Mouse (Mus musculus): ENCODE results near the gene Foxk1. TPM values are rescaled to one million over a fixed set of nuclear protein-coding genes. Genes with fewer than 3 reads are reported as not detected.

The Foxk1 gene
- total and polyA plus RNA-seq, 2 experiments from 2014 or later: 7.1 to 30.0 TPM

DNA sequence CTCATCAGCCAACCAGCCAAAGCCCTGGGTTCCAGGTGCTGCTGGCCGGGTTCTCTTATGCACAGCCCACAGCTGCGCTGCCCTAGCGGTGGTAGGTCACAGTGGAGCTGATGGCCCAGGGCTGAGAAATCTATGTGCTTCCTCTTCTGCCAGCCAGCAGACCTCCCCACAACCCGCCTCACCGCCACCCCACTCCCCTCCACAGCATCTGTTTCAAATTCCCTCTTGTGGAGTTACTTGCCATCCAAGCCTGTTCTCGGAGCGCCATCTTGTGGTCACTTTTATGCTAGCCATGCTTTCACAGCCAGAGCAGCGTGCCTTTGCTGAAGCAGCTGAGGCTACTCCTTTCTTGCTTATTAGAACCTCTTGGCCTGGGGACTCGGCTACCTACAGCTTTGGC, 46.8 kb downstream of the Foxk1 start:
- Histone ChIP-seq H3K36me3 (ENCODE audit: insufficient read depth, low read length) (peaks cover 19% of the 10 kb centered on the region), H3K9me3 (ENCODE audit: low read length) (no peaks in the 10 kb centered on the region), H3K4me1 (ENCODE audit: insufficient read depth, low read length) (no peaks in the 10 kb centered on the region; the same call in 1 of the 2 replicates), H3K4me2 (ENCODE audit: low read depth, low read length, poor library complexity, severe bottlenecking) (no peak overlapping the region), H3K9ac (replicated peaks; ENCODE audit: low read length, poor library complexity, severe bottlenecking) (0 out of 2 replicates have a peak overlapping the region, but pooled peaks have one; percentile 24), H3K27me3 (ENCODE audit: insufficient read depth, low read length) (no peaks in the 10 kb centered on the region), H3K4me3 (ENCODE audit: low read depth, low read length) (no peak overlapping the region), H3K27ac (ENCODE audit: low read depth, low read length) (no peak overlapping the region)
- DNase-seq (ENCODE audit: low spot score): peak; percentile 93
- 6% methylated on average over 9 of the region's 9 CpGs for WGBS
- ATAC-seq (ENCODE audit: low FRiP score): peak; percentile 72
- TF ChIP-seq CTCF (IDR thresholded peaks at IDR 0.05): peak; percentile 99

DNA sequence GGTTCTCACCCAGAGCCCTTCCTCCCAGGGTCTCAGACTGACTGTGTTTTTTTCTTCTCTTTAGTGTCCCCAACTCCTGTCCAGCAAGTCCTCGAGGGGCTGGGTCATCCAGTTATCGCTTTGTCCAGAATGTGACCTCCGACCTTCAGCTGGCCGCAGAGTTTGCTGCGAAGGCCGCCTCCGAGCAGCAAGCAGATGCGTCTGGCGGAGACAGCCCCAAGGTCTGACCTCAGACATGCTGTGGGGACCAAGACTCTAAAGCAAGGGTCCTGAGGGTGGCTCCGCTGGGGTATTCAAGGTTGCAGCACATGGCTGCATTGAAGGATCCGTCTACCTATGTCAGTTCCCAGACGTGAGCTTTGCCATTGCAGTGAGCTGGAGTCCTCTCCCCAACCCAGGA, 47.3 kb downstream of the Foxk1 start:
- no peak overlapping the region for H3K4me2 ChIP-seq (ENCODE audit: low read depth, low read length, poor library complexity, severe bottlenecking)
- WGBS: 84% methylated on average over 12 of the region's 12 CpGs
- H3K27me3 ChIP-seq (ENCODE audit: insufficient read depth, low read length): no peaks in the 10 kb centered on the region
- no peaks in the 10 kb centered on the region; the same call in 1 of the 2 replicates for H3K4me1 ChIP-seq (ENCODE audit: insufficient read depth, low read length)
- no peaks in the 10 kb centered on the region for H3K9me3 ChIP-seq (ENCODE audit: low read length)
- ATAC-seq (ENCODE audit: low FRiP score) (no peak), DNase-seq (ENCODE audit: low spot score) (no peak)
- peaks cover 25% of the 10 kb centered on the region for H3K36me3 ChIP-seq (ENCODE audit: insufficient read depth, low read length)
- H3K9ac ChIP-seq (replicated peaks; ENCODE audit: low read length, poor library complexity, severe bottlenecking): no peak overlapping the region
- no peak overlapping the region for H3K4me3 ChIP-seq (ENCODE audit: low read depth, low read length)
- no peak overlapping the region for H3K27ac ChIP-seq (ENCODE audit: low read depth, low read length)
- TF ChIP-seq CTCF (IDR thresholded peaks at IDR 0.05): no peak

DNA sequence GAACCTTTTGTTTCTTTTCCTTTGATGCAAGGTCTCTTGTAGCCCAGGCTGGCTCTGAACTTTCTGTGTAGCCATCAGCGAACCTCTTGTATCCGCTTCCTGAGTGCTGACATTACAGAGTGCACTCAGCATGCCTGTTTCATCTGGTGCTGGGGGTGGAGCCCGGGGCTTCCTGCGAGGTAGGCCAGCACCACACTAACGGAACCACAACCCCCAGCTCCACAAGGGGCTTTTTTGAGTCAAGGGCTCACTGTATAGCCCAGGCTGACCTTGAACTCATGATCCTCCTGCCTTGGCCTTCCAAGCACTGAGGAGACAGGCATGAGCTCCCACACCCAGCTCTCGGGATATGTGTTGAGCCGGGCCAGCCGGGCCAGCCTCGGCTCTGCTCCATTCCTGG, 49.5 kb downstream of the Foxk1 start:
- DNase-seq (ENCODE audit: low spot score): no peak
- H3K27me3 ChIP-seq (ENCODE audit: insufficient read depth, low read length): no peaks in the 10 kb centered on the region
- ATAC-seq (ENCODE audit: low FRiP score): no peak
- H3K36me3 ChIP-seq (ENCODE audit: insufficient read depth, low read length): peaks cover 38% of the 10 kb centered on the region
- TF ChIP-seq CTCF (IDR thresholded peaks at IDR 0.05): no peak
- H3K4me2 ChIP-seq (ENCODE audit: low read depth, low read length, poor library complexity, severe bottlenecking): no peak overlapping the region
- no peak overlapping the region for H3K9ac ChIP-seq (replicated peaks; ENCODE audit: low read length, poor library complexity, severe bottlenecking)
- 91% methylated on average over 9 of the region's 9 CpGs for WGBS
- no peaks in the 10 kb centered on the region for H3K4me1 ChIP-seq (ENCODE audit: insufficient read depth, low read length)
- no peak overlapping the region for H3K4me3 ChIP-seq (ENCODE audit: low read depth, low read length)
- no peak overlapping the region for H3K27ac ChIP-seq (ENCODE audit: low read depth, low read length)
- no peaks in the 10 kb centered on the region for H3K9me3 ChIP-seq (ENCODE audit: low read length)

DNA sequence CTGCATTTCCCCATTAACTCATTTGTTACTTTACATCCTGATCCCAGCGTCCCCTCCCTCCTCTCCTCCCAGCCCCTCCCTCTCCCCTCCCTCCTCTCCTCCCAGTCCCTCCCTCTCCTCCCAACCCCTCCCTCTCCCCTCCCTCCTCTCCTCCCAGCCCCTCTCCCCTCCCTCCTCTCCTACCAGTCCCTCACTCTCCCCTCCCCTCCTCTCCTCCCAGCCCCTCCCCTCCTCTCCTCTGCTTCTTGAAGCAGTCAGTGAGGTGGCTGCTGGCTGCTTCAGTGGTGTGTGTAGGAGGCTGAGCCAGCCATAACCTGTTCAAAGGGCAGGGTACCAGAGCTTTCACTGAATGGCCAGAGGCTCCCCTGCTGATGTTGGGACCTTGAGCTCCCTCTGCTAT, 50.5 kb downstream of the Foxk1 start:
- 30% methylated on average over 1 of the region's 1 CpGs for WGBS
- Histone ChIP-seq H3K36me3 (ENCODE audit: insufficient read depth, low read length) (peaks cover 46% of the 10 kb centered on the region), H3K27ac (ENCODE audit: low read depth, low read length) (no peak overlapping the region), H3K9ac (replicated peaks; ENCODE audit: low read length, poor library complexity, severe bottlenecking) (no peak overlapping the region), H3K4me1 (ENCODE audit: insufficient read depth, low read length) (no peaks in the 10 kb centered on the region), H3K4me2 (ENCODE audit: low read depth, low read length, poor library complexity, severe bottlenecking) (no peak overlapping the region), H3K4me3 (ENCODE audit: low read depth, low read length) (no peak overlapping the region), H3K27me3 (ENCODE audit: insufficient read depth, low read length) (no peaks in the 10 kb centered on the region), H3K9me3 (ENCODE audit: low read length) (no peaks in the 10 kb centered on the region)
- TF ChIP-seq CTCF (IDR thresholded peaks at IDR 0.05): no peak
- no peak for ATAC-seq (ENCODE audit: low FRiP score)
- peak; percentile 30 for DNase-seq (ENCODE audit: low spot score)

- no peak for TF ChIP-seq CTCF (IDR thresholded peaks at IDR 0.05)
- H3K4me3 ChIP-seq (ENCODE audit: low read depth, low read length): no peak overlapping the region
- H3K9ac ChIP-seq (replicated peaks; ENCODE audit: low read length, poor library complexity, severe bottlenecking): no peak overlapping the region
- no peak overlapping the region for H3K27ac ChIP-seq (ENCODE audit: low read depth, low read length)
- DNase-seq (ENCODE audit: low spot score): no peak
- H3K9me3 ChIP-seq (ENCODE audit: low read length): no peaks in the 10 kb centered on the region
- H3K27me3 ChIP-seq (ENCODE audit: insufficient read depth, low read length): no peaks in the 10 kb centered on the region
- ATAC-seq (ENCODE audit: low FRiP score): no peak
- WGBS: 96% methylated on average over 13 of the region's 13 CpGs
- no peaks in the 10 kb centered on the region for H3K4me1 ChIP-seq (ENCODE audit: insufficient read depth, low read length)
- H3K4me2 ChIP-seq (ENCODE audit: low read depth, low read length, poor library complexity, severe bottlenecking): no peak overlapping the region
- peaks cover 64% of the 10 kb centered on the region for H3K36me3 ChIP-seq (ENCODE audit: insufficient read depth, low read length)
Observed at GRCm38 (mm10) chr5:142453742-142454141, 52.4 kb downstream of the Foxk1 start.

DNA sequence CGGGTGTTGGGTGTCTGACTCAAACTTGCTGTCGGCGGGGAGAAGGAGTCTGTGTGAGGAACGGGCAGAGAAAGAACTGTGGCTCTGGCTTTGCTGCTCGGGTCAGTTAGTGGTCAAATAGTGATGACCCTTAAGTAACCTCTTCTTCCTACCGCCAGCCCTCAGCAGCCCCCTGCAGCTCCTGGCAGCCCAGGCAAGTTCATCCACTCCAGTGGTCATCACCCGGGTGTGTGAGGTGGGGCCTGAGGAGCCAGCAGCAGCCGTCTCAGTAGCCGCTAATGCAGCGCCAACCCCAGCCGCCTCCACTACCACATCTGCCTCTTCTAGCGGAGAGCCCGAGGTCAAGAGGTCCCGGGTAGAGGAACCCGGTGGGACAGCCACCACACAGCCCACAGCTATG, 55.0 kb downstream of the Foxk1 start:
- no peak for TF ChIP-seq CTCF (IDR thresholded peaks at IDR 0.05)
- Histone ChIP-seq H3K27me3 (ENCODE audit: insufficient read depth, low read length) (no peaks in the 10 kb centered on the region), H3K4me3 (ENCODE audit: low read depth, low read length) (no peak overlapping the region), H3K9ac (replicated peaks; ENCODE audit: low read length, poor library complexity, severe bottlenecking) (no peak overlapping the region), H3K4me1 (ENCODE audit: insufficient read depth, low read length) (no peaks in the 10 kb centered on the region), H3K4me2 (ENCODE audit: low read depth, low read length, poor library complexity, severe bottlenecking) (no peak overlapping the region), H3K36me3 (ENCODE audit: insufficient read depth, low read length) (peaks cover 61% of the 10 kb centered on the region), H3K9me3 (ENCODE audit: low read length) (no peaks in the 10 kb centered on the region), H3K27ac (ENCODE audit: low read depth, low read length) (no peak overlapping the region)
- WGBS: 86% methylated on average over 15 of the region's 15 CpGs
- ATAC-seq (ENCODE audit: low FRiP score) (no peak), DNase-seq (ENCODE audit: low spot score) (no peak)

Data from midbrain, postnatal 0 days (tissue).